Mouse (Mus musculus) MEL (cell line): ENCODE measurements at regions not wholly inside any gene's neighbourhood (a gene's known extent, or its start where the extent isn't known, plus 50 kb on each side); places are given as distances from the start of the nearest gene placed in this dataset.

Experiments
- POLR2A ChIP-seq, 2 experiments: IDR thresholded peaks; 2 replicates each; pipeline ENCODE4 v1.6.1; 2011 to 2012; ENCODE audit warnings: low read length in 2 of 2, mild to moderate bottlenecking in 2 of 2, control low read depth in 1 of 2, improper control_type of control experiment in 1 of 2, low read depth in 1 of 2, moderate library complexity in 1 of 2; ENCODE audit not compliant: control insufficient read depth in 1 of 2, insufficient read depth in 1 of 2, poor library complexity in 1 of 2
- USF1 ChIP-seq: IDR thresholded peaks from 2 replicates; pipeline ENCODE4 v1.6.1; 2014; ENCODE audit warnings: low read depth, mild to moderate bottlenecking, inconsistent platforms, low read length, improper control_type of control experiment, moderate library complexity

DNA sequence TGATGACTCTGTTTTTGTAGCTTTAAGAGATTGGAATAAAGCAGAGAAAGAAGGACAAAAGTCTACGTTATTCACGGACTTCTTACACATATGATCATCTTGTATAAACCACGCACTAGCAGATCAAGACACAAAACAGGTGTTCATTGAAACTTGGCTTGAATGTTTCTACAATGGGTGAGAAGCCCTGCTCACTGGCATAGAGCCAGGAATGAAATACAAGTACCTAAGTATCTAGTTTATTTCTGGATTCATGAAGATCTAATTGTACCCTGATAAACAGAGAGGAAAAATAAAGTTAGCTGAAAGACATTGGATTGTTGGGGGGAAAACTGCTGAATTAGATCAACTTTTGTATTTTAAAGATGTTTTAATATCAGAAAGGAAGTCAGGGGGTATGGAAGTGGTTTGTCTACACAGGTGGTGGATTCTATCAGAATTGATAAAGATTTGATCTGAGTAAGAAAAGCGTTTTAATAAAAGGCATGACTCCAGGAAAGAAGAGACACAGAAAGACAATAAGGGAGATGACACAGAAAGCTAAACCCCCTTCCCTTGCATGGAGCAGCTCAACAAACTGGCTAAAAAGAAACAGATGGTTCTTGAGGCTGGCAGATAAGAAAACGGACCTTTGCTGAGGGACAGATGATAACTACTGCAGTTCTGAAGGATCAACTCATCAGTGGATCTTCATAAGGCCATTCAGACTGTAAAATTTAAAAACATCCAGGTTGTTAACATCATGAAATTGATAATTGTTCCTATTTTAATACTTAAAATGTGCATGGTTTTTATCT, 777.9 kb upstream of the Foxg1 start:
- TF ChIP-seq USF1 (no peak), POLR2A (IDR thresholded peaks at IDR 0.05; ENCODE audit: control insufficient read depth in 1 of 2, insufficient read depth in 1 of 2, low read depth in 1 of 2, low read length in 2 of 2, poor library complexity in 1 of 2) (no peak)
